Mouse (Mus musculus) midbrain, embryonic 13.5 days (tissue): Measurements from ENCODE around the gene Hs3st3a1. TPM values are rescaled to one million over a fixed set of nuclear protein-coding genes. Genes with fewer than 3 reads are reported as not detected.
A peak's percentile ranks its signal among the peaks of the same experiment; 100 is the strongest.

Experiments used
- ATAC-seq: fragments of 200-750 bp; cut with Nextera tagmentation; 2 replicates; pipeline ENCODE4 v1.8.0; 2017; ENCODE audit warnings: mild to moderate bottlenecking, moderate TSS enrichment, moderate library complexity
- H3K27ac ChIP-seq: fragments of 300-500 bp; sonication (generic); 2 replicates; pipeline ENCODE4 v1.5.1; 2015; ENCODE audit warnings: inconsistent platforms, mild to moderate bottlenecking, moderate library complexity
- H3K27me3 ChIP-seq: fragments of 300-500 bp; sonication (generic); 2 replicates; pipeline ENCODE4 v1.6.1; 2015; ENCODE audit warnings: mild to moderate bottlenecking, inconsistent platforms
- H3K36me3 ChIP-seq: fragments of 300-500 bp; sonication (generic); 2 replicates; pipeline ENCODE4 v1.6.1; 2015; ENCODE audit warnings: mild to moderate bottlenecking, inconsistent platforms
- H3K4me1 ChIP-seq: fragments of 300-500 bp; sonication (generic); replicated peaks from 2 replicates; pipeline ENCODE4 v1.6.1; 2015; ENCODE audit warnings: inconsistent platforms
- H3K4me2 ChIP-seq: fragments of 300-500 bp; sonication (generic); replicated peaks from 2 replicates; pipeline ENCODE4 v1.6.1; 2015; ENCODE audit warnings: moderate library complexity, mild to moderate bottlenecking, inconsistent platforms
- H3K4me3 ChIP-seq: fragments of 300-500 bp; sonication (generic); replicated peaks from 2 replicates; pipeline ENCODE4 v1.5.1; 2015; ENCODE audit warnings: mild to moderate bottlenecking, inconsistent platforms
- H3K9ac ChIP-seq: fragments of 300-500 bp; sonication (generic); replicated peaks from 2 replicates; pipeline ENCODE4 v1.6.1; 2015; ENCODE audit warnings: mild to moderate bottlenecking, inconsistent platforms
- H3K9me3 ChIP-seq: fragments of 300-500 bp; sonication (generic); 2 replicates; pipeline ENCODE4 v1.6.1; 2016; ENCODE audit warnings: mild to moderate bottlenecking, inconsistent platforms
- WGBS: fragments of 180-500 bp; shearing (Covaris S2); methylation state at CpG from one replicate; pipeline ENCODE4 v1.1.7; 2015; 5-methylcytosine and 5-hydroxymethylcytosine counted together
- polyA plus RNA-seq: library from polyadenylated mRNA; unstranded; fragments of >200 nt; fragmentation: Nextera tagmentation; extraction: Ambion mirVana; gene quantifications from 2 replicates; pipeline ENCODE4 v1.2.1, GENCODE M21; 2015

Hs3st3a1 gene
- polyA plus RNA-seq: 1.4 and 1.8 TPM in 2 replicates

DNA sequence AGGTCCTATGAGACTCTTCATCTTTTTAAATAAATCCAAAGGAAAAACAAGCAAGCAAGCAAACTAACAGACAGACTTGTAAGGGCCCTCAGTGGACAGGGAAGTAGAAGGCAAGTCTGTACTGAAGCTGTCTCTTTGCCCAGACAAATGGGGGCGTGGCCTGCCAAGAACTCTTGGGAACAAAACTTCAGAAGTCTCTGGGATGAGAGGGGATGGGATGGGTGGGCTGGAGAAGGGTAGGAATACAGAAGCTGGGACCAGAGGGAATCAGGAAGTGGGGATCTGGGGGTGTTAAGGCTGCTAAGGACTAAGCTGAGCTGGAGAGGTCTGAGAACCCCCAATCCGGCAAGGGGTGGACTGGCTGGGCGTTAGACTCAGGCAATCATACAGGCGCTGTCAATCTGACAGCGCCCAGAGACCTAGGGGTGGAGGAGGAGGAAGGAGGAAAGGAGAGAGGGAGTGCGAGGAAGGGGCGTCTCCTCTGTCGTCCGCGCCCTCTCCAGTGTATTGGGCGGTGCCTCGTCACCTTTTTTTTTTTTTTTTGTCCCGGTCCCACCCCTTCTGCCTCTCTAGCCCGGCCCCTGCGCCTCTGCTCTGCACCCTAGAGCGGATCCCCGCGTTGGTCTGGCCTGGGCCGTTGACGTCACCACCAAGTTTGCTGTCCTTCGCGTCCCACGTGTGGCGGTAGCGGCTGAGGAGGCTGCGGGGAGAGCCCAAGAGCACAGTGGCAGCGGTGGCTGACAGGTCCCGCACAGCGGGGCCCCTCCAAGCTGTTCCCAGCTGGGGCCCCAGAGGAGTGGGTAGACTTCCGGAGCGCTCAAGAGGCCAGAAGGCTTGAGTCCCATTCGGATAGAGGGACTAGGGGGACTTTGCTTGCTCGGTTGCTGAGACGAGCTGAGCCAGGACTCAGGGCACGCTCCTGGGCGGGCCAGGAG, at the start of gene Hs3st3a1:
TSS of gene Hs3st3a1 (plus strand) at position 722 of the 935 bp plus-strand sequence.
- Histone ChIP-seq H3K9me3 (no peaks in the 10 kb centered on the region), H3K9ac (peak within 1 kb of the TSS; percentile 77), H3K4me2 (peak within 1 kb of the TSS; percentile 97), H3K36me3 (no peaks in the 10 kb centered on the region), H3K4me3 (peak within 1 kb of the TSS; percentile 47), H3K4me1 (peaks cover 27% of the 10 kb centered on the region), H3K27me3 (peaks cover 30% of the 10 kb centered on the region), H3K27ac (peak within 1 kb of the TSS; percentile 66)
- peak; percentile 88 for ATAC-seq
- WGBS: under 1% methylated on average over 34 of the region's 36 CpGs

GRCm38 (mm10) chr11:64386333-64386732, 48.8 kb upstream of the Hs3st3a1 start:
- H3K4me3 ChIP-seq: no peak overlapping the region
- H3K27me3 ChIP-seq: no peaks in the 10 kb centered on the region
- H3K4me2 ChIP-seq: no peak overlapping the region
- H3K36me3 ChIP-seq: no peaks in the 10 kb centered on the region
- no peak overlapping the region for H3K9ac ChIP-seq
- ATAC-seq: no peak
- H3K27ac ChIP-seq: no peak overlapping the region
- H3K4me1 ChIP-seq: no peaks in the 10 kb centered on the region
- 89% methylated on average over 4 of the region's 4 CpGs for WGBS
- no peaks in the 10 kb centered on the region for H3K9me3 ChIP-seq

- H3K4me3 ChIP-seq: peak overlapping the region; percentile 17
- H3K27ac ChIP-seq: peak overlapping the region; percentile 82
- H3K9ac ChIP-seq: peak overlapping the region; percentile 45
- WGBS: 0% methylated on average over 7 of the region's 7 CpGs
- H3K27me3 ChIP-seq: no peaks in the 10 kb centered on the region
- peaks cover 33% of the 10 kb centered on the region for H3K4me1 ChIP-seq
- H3K4me2 ChIP-seq: peak overlapping the region; percentile 50
- H3K36me3 ChIP-seq: no peaks in the 10 kb centered on the region
- no peaks in the 10 kb centered on the region for H3K9me3 ChIP-seq
- peak; percentile 91 for ATAC-seq
Observed at GRCm38 (mm10) chr11:64396331-64396881, 38.7 kb upstream of the Hs3st3a1 start.

DNA sequence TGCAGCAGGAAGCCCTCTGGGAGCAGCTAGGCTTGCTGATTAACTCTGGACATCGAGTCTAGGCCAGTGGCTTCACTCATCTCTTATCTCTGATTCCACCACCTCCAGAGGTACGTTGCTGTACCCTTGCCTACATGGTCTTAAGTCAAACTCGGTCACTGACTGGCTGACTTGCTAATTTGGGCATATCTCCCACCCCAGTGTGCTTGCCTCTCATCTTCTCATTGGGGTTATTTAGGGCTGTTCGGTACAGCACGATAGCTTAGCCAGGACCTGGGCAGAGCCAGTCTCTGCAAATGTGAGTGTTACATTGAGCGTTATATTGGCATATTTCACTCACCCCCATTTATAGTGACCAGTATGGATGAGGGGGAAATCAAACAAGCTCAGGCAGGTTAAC, 38.2 kb upstream of the Hs3st3a1 start:
- Histone ChIP-seq H3K9me3 (no peaks in the 10 kb centered on the region), H3K27ac (peak overlapping the region; percentile 82), H3K9ac (no peak overlapping the region), H3K27me3 (no peaks in the 10 kb centered on the region), H3K4me3 (no peak overlapping the region), H3K4me1 (peaks cover 33% of the 10 kb centered on the region), H3K36me3 (no peaks in the 10 kb centered on the region), H3K4me2 (peak overlapping the region; percentile 50)
- WGBS: 40% methylated on average over 6 of the region's 6 CpGs
- peak; percentile 55 for ATAC-seq

DNA sequence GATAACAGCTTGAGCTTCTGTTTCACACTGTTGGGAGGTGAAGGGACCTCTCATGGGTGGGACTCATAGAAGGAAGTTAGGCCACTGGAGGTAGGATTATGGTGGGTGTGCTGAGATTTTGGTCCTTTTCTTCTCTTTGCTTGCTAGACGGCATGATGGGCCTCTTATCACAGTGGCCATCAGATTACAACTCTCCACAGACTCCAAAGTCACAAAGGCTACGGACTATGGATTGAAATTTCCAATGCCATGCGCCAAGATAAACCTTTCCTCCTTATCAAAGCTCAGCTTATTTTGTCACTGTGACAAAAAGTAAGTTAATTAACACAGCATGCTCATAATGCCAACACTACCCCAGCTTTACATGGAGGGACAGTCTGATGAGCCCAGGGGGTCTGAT, 37.5 kb upstream of the Hs3st3a1 start:
- Histone ChIP-seq H3K27ac (no peak overlapping the region), H3K4me1 (peaks cover 33% of the 10 kb centered on the region), H3K9me3 (no peaks in the 10 kb centered on the region), H3K36me3 (no peaks in the 10 kb centered on the region), H3K4me3 (no peak overlapping the region), H3K9ac (no peak overlapping the region), H3K4me2 (no peak overlapping the region), H3K27me3 (no peaks in the 10 kb centered on the region)
- 75% methylated on average over 3 of the region's 3 CpGs for WGBS
- no peak for ATAC-seq

DNA sequence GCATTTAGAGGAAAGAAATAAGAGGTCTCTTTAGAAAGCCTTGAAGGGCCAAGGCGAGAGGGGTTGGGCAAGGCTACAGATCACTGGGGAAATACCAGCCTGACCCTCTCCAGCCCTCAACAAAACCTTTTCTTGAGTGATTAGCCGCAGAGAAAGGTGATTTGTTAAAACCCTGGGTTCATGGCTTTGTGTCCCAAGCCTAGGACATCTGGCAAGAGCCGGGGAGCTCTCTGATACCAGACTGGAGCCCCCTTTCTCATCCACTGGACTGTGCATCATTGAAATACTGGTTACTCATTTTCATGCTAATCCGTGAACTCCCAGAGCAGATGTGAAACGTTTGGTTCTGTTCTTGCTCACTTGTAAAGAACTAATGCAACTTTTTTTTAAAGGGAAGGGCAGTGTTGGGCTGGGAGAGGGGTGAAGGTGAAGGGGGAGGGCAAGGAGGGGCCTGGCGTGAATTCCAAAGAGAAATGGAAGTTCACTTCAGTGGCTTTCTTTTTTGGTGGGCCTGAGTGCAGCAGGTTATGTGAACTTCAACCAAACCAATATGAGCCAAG, 34.5 kb upstream of the Hs3st3a1 start:
- no peak for ATAC-seq
- no peak overlapping the region for H3K4me3 ChIP-seq
- H3K4me2 ChIP-seq: no peak overlapping the region
- H3K9ac ChIP-seq: no peak overlapping the region
- H3K4me1 ChIP-seq: peaks cover 27% of the 10 kb centered on the region
- no peaks in the 10 kb centered on the region for H3K36me3 ChIP-seq
- no peaks in the 10 kb centered on the region for H3K27me3 ChIP-seq
- H3K27ac ChIP-seq: no peak overlapping the region
- WGBS: 17% methylated on average over 6 of the region's 6 CpGs
- no peaks in the 10 kb centered on the region for H3K9me3 ChIP-seq

GRCm38 (mm10) chr11:64418969-64419368, 16.2 kb upstream of the Hs3st3a1 start:
- Histone ChIP-seq H3K27me3 (no peaks in the 10 kb centered on the region), H3K4me3 (no peak overlapping the region), H3K4me1 (no peaks in the 10 kb centered on the region), H3K27ac (no peak overlapping the region), H3K9ac (no peak overlapping the region), H3K9me3 (no peaks in the 10 kb centered on the region), H3K4me2 (no peak overlapping the region), H3K36me3 (no peaks in the 10 kb centered on the region)
- no peak for ATAC-seq
- WGBS: 83% methylated on average over 1 of the region's 1 CpGs

DNA sequence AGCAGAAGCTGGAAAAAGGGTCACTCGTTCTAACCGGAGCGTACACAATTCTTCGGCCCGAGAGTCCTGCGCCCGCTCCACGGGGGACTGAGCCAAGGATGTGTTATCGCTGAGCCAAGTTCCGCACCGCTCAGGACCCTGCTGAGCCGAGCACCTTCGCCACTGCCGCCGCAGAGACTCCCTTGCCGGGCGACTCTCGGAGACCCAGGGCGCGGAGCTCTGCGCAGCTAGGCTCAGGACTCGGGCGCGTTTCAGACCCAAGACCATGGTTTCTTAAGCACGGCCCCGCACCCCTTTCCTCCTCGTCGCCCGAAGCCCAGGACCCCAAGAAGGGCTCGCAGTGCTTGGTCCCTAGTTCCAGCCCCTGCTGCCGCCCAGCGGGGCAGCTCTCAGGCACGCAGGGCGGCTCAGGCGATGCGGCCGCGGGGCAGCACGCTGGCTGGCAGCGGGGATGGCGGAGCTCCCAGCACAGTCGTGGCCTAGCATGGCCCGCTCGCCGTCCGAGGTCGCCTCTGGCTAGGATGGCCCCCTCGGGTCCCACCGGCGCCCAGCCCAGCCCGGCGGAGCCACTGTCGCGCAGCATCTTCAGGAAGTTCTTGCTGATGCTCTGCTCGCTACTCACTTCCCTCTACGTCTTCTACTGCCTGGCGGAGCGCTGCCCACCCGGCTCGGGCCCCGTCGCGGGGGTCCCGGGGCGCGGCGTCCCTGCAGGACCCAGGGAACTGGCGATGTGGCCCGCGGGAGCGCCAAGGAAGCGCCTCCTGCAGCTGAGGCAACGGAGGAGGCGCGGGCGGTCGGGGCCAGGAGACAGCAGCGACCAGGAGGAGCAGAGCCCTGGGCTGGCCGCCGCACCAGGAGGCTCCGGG, 647 bp downstream of the Hs3st3a1 start:
- H3K36me3 ChIP-seq: no peaks in the 10 kb centered on the region
- peak overlapping the region; percentile 77 for H3K9ac ChIP-seq
- H3K27ac ChIP-seq: peak overlapping the region; percentile 66
- under 1% methylated on average over 81 of the region's 81 CpGs for WGBS
- H3K4me2 ChIP-seq: peak overlapping the region; percentile 97
- H3K9me3 ChIP-seq: no peaks in the 10 kb centered on the region
- H3K27me3 ChIP-seq: peaks cover 37% of the 10 kb centered on the region
- peak overlapping the region; percentile 47 for H3K4me3 ChIP-seq
- peak; percentile 73 for ATAC-seq
- peaks cover 27% of the 10 kb centered on the region for H3K4me1 ChIP-seq

DNA sequence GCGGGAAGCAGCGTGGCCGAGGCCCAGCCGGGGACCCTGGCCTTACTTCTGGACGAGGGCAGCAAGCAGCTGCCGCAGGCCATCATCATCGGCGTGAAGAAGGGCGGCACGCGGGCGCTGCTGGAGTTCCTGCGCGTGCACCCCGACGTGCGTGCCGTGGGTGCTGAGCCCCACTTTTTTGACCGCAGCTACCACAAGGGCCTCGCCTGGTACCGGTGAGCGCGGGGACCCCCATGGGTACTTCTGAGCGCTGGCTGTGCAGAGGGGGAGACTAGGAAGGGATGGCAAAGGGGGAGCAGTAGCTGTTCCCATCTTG, 1.2 kb downstream of the Hs3st3a1 start, which contains the start of gene F930015N05Rik:
TSS of gene F930015N05Rik (minus strand) at position 242 of the 316 bp plus-strand sequence.
- Histone ChIP-seq H3K9ac (peak within 1 kb of the TSS; percentile 77), H3K27ac (peak within 1 kb of the TSS; percentile 66), H3K9me3 (no peaks in the 10 kb centered on the region), H3K27me3 (peaks cover 37% of the 10 kb centered on the region), H3K4me2 (peak within 1 kb of the TSS; percentile 97), H3K36me3 (no peaks in the 10 kb centered on the region), H3K4me1 (peaks cover 27% of the 10 kb centered on the region), H3K4me3 (peak within 1 kb of the TSS; percentile 47)
- WGBS: 1% methylated on average over 24 of the region's 24 CpGs
- no peak for ATAC-seq

- H3K4me2 ChIP-seq: peak overlapping the region; percentile 97
- H3K9ac ChIP-seq: peak overlapping the region; percentile 77
- peaks cover 37% of the 10 kb centered on the region for H3K27me3 ChIP-seq
- WGBS: 17% methylated on average over 5 of the region's 5 CpGs
- no peaks in the 10 kb centered on the region for H3K9me3 ChIP-seq
- H3K4me3 ChIP-seq: peak overlapping the region; percentile 47
- H3K36me3 ChIP-seq: no peaks in the 10 kb centered on the region
- no peak overlapping the region for H3K27ac ChIP-seq
- peaks cover 27% of the 10 kb centered on the region for H3K4me1 ChIP-seq
- ATAC-seq: no peak
Observed at GRCm38 (mm10) chr11:64436791-64437298, 1.7 kb downstream of the Hs3st3a1 start.

DNA sequence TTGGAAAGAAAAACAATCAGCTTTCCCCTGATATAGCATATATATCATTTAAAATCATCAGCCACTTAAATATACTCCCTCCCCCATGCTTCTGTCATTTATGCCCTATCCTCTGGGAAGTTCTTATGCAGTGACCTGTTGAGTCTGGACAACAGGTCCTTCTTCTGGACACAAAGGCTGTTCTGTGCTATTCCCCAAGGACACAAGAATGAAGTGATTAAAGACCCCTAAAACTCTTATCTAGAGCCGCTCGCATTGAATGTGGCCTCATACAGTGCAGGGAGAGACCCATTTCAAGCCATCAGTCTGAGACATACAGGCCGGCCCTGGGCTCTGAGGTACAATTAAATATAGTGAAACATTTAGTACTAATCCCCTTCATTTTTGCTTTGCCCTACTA, 2.6 kb downstream of the Hs3st3a1 start:
- H3K36me3 ChIP-seq: no peaks in the 10 kb centered on the region
- no peak overlapping the region for H3K9ac ChIP-seq
- peak overlapping the region; percentile 33 for H3K4me2 ChIP-seq
- no peak overlapping the region for H3K27ac ChIP-seq
- peaks cover 37% of the 10 kb centered on the region for H3K27me3 ChIP-seq
- peaks cover 29% of the 10 kb centered on the region for H3K4me1 ChIP-seq
- no peaks in the 10 kb centered on the region for H3K9me3 ChIP-seq
- H3K4me3 ChIP-seq: peak overlapping the region; percentile 47; the same call in 1 of the 2 replicates
- WGBS: 30% methylated on average over 3 of the region's 3 CpGs
- no peak for ATAC-seq
